Mouse (Mus musculus): ENCODE measurements around the gene Tuba1a.
"Not testable (repeated sequence)": the region's sequence is repeated elsewhere in the genome, so short reads cannot be mapped to it uniquely, and the experiment has no call there.

Tuba1a gene

DNA sequence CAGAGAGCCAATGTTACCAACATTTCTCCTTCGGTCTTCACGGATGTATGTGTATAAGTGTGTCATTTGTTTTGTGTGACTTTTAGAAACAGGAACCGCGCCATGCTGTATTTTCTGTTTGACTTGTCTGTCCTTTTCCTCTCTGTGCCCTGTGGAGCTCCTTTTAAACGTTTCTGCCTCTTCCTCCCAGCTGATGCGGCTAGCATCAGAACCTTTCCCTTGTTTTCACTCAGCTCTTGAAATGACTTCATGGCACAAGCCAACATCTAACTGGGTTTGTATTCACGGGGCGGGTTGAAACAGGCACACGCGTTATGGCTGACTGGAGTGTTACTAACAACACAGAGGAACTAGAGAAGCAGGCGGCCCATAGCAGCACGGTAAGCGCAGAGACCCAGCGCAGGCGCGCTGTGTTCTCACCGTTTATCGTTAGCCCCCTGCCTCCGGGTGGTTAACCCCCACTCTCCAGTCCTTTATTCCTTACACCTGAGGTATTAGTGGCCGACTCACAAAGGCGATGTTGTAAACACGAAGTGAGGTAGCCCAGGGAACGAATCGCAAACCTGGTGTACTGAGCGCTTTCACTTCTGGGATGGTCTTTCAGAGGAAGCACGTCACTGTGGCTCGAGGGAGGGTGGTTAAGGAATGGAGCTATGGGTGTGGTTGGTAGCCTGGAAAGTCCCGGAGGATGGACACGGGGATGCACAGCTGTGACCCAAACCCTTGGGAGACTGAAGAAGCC lies 31.9 kb upstream of the Tuba1a start:
- peak; percentile 81 for DNase-seq (ENCODE audit: low spot score)

DNA sequence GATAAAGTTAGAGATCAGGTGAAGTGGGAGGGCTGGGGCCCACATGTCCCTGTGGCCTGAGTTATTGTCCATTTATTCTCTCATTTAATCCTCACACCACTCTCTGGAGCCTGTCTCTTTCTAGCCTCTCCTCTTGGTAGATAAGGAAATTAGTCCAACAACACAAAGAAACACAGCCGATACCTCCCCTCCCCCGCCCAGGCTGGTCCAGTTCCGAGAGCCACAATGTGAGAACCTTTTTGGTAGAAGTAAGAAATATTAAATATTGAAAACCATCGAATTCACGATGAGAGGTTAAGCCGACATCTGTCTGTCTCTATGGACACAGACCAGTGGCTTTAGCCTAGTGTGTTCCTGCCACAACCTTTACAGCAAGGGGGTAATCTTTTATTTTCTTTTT lies 31.2 kb upstream of the Tuba1a start:
- no peak for DNase-seq (ENCODE audit: low spot score)

DNA sequence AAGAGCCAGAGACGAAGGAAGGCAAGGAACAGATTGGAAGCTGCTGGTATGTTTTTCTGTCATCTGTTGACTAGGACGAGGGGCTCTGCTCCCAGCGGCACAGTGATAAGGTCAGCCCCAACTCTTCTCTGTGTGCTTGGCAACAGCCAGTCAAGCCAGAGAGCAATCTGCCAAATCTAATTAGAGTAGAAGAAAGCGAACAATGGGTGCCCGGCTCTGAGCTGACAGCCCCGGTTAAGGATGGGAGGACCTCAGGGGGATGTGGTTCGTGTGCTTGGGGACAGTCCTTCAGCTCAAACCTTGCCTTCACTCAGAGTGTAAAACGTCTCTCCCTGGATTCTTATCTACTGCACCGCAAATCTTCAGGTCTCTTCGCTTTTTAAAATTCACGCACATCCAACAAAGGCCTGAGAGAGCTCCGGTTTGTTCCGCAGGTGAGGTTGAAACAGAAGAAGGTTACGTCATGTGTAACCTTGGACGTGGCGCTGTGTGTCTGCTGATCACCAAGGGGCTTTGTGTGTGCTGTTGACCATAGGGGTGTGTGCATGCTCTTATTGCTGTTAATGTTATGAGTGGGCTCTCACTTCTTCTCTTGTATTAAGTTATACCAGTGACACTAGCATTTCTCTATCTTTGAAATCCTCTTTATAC lies 30.1 kb upstream of the Tuba1a start:
- DNase-seq (ENCODE audit: low spot score), result no peak

DNA sequence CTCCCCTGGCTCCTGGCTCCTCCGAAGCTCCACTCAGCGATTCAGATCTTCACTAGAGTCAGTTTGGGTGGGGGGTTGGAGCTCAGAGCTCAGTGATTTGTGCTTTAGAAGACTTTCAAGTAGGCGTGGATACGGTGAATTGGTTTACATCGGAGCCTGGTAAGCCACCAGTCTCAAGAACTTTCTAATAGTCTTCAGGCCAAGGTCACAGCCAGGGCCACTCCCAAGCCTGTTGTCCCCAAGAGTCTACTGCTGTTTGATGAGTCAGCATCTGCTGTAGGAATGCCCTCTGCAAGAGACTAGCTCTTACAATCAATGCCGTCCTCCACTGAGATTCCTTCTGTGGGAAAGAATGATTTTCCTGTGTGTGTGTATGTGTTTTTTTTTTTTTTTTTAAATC lies 28.6 kb upstream of the Tuba1a start:
- no peak for DNase-seq (ENCODE audit: low spot score)

DNA sequence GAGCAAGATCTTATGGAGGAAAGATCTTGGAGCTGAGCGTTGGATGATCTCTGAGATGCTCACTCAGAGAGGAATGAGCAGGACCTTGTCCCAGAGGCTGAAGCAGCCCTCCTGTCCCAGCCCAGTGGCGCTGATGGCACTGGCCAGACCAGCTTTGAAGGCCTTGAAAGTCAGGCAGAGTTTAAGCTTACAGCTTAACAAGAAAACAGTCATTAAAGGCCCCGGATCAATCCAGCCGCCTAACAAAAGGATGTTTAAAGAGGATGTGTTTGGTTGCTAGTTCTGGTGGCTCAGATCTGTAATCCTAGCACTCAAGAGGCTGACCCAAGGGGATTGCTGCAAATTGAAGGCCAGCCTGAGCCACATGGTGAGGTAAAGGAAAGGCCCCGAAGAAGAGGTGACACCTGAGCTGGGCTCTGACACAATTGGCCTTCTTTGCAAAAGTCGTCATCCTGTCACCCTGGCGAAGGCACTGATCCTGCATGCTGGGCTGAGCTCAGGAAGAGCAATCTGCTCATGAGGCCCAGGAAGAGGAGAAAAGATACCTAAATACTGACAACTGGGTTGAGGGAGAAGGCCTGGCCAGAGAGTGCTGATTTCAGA lies 26.6 kb upstream of the Tuba1a start:
- DNase-seq (ENCODE audit: low spot score), result no peak

DNA sequence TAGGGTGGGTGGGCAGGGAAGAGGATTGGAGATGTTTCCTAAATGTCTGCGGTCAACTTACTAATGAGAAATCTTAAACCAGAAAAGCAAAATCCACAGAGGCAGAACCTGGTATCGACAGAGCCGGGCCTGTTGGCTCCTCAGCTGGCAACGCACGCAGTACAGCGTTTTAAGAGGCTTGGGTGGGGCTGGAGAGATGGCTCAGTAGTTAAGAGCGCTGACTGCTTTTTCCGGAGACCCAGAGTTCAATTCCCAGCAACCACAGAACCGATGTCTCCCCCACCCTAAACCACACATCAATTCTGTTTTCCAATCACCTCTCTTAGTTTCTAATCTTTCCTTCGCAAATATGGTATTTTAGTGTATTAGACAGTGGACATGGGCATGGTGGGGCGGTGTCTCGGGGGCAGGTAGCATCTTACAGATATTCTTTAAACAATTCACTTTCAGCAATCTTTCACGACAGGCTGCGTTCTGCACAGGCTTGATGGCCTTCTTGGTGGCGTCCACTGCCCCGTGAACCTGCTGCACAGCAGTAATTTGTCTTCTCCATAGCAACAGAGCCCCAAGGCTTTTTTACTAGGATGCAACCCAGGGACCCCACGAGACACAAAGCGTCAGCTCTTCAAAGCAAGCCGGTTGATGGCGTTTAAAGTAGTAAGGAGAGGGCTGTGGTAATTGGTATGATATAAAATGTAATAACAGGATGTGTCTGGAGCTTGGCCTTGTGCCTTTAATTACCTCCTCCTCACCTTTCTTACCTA lies 25.1 kb upstream of the Tuba1a start:
- DNase-seq (ENCODE audit: low spot score), result no peak

DNA sequence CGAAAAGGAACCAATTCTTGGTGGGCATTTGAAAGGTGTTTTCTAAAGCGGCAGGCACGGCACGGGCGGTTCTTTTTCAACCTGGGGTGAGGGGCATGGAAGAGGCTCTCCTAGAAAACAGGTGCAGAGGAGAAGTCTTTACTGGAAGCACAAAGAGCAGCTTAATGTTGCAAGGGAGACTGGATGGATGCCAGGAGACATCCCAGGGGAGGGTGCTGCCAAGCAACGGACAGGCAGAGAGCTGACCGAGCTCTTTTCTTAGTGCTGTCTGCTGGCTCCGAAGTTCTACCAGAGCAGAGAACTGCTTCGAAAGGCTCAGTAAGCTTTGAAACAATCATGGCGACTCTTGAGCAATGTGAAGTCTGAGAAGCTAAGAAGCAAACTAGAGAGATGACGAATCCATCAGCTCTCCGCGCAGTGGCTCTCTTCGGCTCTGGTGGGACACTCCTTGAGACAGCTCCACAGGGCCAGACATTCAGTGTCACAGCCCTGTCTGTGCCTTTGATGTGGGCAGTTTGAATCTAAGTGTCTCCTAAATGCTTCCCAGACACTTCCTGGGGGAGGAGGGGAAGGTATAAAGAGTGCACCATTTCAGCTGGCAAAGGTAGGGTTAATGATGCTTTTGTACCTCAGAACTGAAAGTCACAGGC lies 24.4 kb upstream of the Tuba1a start:
- DNase-seq (ENCODE audit: low spot score), result peak; percentile 78

DNA sequence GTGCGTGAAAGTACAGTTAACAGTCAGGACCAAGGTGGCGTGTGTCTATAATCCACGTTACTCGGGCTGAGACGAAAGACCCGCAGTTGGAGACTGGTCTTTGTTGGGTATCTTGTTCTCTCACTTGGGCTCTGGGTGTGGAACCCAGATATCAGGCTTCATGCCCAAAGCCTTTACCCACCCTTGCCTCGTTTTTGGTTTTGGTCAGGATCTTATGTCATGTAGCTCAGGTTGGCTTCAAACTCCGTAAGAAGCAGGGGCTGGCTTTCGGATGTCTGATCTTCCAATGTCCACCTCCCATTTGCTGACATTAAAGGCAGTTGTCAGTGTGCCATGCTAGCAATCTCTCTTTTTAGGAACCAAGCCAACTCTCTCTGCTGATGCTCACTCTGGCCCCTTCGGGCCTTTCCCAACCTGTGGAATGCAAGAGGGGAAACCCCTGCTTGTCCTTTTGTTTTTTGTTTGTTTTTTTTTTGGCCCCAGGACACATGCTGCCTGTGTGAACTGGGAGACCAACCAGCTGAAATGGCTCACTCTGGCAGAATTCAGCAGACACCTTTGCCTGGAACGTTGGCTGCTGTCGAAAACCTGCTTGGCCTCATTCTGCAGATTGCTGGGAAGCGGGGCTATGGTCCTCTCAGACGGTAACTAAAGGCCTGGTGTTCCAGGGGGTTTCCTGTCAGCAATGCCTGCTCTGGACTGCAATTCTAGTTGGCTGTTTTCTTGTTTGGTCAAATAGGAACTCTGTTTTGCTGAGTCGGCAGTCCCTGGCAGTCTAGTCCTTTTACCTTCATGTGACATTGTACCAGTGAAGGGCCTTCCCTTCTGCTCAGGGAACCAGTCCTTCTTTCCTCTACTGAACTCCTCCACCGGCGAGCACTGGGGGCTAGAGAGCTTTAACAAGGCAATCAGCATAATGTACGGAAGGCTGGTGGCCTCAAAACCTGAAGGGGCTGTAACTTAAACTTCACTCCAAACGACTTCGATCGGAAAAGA lies 23.6 kb upstream of the Tuba1a start:
- DNase-seq (ENCODE audit: low spot score), result no peak

DNA sequence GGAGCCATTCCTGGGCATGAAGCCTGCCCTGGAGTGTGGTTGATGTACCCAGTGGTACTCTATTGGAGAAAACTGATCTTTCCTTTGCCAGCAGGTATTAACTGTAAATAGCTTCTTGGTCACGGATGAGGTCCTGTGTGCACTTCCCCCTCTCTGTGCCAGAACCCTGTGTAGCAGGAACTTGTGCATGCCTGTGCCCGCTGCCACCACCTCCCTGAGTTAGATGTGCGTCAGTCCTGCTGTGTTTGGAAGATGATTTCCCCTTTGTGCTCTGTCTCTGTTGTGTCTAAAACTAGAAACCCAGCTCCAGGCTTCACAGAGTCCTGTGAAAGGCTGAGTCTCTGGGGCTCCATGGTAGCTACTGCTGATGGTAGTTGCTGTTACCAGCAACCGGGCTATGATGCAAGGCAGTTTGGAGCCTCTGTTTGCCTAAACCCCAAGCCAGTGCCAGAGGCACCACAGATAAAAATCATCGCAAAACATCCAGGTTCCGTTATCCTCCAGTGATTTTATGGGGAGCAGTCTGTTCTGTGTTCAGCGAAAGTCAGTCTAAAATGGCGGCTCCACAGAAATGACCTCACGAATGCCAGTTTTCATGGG lies 19.6 kb upstream of the Tuba1a start:
- no peak for DNase-seq (ENCODE audit: low spot score)

DNA sequence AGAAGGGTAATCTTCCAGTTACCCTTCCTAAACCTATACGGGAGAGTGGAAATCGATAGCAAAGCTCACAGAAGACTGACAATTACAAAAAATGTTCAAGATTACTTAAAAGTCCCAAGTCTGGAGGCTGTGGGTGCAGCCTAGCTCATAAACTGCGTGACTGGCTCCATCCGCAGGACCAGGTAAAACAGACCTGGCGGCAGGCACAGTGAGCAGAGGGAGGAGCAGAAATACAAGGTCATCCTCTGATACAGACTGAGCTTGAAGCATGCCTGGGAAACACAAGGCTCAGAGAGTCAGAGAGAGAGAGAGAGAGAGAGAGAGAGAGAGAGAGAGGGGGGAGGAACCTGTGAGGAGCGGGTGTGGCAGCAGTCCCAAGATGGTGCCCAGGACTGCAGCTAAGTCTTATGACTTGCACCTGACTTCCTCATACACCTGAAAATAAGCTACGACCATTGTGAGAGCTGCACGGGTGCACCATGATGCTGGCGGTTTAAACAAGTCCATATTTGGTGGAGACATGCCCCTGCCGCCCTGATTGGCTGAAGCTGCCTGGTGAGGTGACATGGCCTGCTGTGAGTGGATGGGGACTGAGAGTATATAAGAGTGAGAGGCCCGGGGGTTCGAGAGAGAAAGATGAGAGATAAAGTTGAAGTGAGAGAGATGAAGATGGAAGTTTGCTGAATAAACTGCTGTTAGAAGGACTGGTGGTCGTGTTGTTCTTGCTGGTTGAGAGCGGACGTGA lies 18.2 kb upstream of the Tuba1a start:
- DNase-seq (ENCODE audit: low spot score), result not testable (repeated sequence)

DNA sequence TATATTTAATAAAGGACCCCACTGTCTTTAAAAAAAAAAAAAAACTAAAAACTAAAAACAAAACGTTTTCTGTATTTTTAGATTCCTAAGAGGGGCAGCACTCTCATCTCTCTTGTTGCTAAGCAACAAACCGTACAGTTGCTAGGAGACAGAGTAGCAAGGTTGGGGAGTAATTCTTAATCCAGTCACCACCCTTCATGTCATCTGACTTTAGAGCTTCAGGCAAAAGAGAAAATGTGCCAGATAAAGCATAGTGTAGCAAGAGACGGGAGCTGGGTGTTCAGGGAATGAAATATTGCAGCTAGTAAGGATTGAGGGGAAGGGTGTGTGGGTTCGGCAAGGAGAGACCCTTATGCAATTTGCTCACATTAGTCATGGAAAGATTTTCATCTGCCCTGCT lies 17.6 kb upstream of the Tuba1a start:
- peak; percentile 73 for DNase-seq (ENCODE audit: low spot score)

DNA sequence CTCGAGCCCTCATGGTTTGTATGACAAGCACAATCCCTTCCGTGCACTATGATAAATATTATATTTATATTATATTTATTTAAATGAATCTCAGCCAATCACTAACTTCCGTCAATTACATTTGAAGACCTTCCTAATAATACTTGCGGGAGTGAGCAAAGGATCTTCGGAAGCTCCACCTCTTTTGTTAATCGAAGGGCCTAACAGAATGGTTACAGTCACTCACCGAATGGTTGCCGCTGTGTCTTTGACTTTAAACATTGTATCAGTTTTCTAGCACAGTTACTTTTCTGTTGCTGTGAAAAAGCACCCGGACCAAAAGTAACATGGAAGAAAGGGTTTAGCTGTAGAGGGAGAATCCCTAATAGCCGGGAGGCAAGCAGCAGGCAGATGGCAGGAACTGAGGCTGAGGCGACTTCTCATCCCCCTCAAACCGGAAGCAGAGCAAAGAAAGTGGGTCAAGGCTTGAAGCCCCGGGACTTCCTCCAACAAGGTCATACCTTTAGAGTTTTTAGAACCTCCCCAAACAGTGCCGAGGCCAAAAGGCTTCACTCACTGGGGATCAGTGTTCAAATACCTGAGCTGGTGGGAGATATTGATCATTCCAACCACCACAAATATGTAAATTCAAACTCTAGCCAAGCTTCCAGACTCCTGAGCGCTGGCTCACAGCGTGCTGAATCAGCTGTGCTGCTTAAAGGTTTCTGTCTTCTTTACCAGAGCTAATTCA lies 16.0 kb upstream of the Tuba1a start:
- DNase-seq (ENCODE audit: low spot score), result no peak

DNA sequence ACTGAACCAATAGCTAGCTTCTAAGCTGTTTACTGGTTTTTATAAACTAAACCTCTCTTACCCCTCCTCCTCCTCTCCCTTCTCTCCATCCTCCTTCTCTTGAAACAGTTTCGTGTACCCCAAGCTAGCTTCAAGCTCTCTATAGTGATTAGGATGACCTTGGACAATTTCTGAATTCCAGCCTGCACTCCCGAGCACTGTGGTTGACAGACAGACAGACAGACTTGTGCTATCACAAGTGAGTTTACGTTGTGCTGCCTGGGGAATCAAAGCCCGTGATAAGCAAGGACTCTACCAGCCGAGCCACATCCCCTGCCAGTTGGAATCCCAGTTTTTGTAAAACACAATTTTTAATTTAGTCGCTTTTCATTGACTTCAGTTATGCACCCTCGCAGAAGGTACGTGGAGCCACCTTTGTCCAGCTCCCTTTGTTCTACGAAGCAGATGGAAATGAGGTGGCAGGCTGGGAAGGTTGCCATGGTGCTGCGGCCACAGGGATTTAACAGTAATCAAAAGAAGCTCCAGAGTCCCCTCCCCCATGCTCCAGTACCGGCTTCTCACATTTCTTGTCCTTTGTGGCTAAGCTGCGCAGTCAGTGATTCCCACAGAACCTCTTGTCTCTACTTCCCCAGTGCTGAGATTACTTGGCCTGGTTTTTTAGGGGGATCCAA lies 15.3 kb upstream of the Tuba1a start:
- peak; percentile 67 for DNase-seq (ENCODE audit: low spot score)

DNA sequence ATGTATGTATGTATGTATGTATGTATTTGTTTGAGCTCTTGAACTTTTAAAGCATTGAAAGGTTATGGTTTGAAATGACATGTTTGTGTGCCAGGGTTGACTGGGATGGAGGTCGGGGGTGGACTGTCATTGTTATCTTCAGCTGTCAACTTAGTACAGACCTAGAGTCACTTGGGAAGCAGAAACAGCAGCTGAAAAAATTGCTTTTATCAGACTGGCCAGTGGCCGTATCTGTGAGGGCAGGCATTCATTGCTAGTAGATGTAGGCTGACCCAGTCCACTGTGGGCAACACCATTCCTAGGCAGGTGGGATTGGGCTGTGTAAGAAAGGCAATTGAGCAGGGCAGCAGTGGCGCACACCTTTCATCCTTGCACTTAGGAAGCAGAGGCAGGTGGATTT lies 6.0 kb upstream of the Tuba1a start:
- no peak for DNase-seq (ENCODE audit: low spot score)

DNA sequence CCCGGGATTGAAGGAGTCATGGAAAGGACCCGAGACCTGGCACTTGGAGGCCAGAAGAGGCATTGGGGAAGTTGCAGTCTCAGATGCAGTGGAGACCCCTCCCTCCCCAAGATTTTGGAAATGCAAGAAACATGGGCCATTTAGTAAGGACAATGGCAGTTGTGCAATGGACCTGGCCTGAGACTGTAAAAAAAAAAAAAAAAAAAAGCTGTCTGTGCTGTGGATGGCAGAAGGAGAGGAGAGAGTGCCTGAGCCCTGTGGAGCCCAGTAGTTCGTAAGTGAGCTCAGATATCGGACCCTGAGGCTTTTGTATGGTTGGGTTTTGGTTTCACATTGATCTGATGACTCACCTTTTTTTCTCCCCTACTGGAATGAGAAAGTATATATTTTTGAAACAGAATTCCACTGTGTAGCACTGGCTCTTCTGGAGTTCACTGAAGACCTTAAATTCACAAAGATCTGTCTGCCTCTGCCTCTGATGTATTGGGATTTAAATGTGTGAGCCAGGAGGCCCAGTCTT lies 5.5 kb upstream of the Tuba1a start:
- DNase-seq (ENCODE audit: low spot score), result no peak

DNA sequence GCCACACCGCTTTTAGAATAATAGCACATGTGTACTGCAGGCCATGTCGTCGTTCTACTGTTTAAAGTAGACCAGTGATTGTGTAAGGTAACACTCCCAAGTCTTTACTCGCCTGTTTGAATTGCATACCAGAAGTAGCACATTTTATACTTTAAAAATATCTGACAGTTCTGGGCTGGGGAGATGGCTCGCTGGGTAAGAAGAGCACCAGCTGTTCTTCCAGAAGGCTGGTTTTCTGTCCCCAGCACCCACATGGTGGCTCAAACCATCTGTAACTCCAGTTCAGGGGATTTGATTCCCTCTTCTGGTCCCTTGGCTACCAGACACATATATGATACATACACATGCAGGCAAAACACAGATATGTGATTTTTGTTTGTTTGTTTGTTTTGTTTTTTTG lies 4.0 kb upstream of the Tuba1a start:
- no peak for DNase-seq (ENCODE audit: low spot score)

DNA sequence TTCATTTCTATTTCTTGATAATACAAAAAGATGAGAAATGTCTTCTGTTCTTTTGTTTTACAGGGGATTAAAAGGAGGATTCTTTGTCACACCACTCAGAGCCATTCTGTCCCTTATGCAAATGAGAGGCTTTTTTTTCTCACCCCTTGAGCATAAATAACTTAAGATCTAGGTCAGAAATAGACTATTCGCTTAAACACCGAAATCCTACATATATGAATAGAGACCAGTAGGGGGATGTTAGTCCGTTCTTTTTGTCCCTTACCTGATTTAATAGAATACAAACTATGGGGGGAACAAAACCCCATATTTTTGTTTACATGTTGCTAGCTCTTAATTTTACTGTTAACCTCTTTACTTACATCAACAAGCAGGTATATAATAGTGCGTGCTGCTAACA lies 2.5 kb upstream of the Tuba1a start:
- DNase-seq (ENCODE audit: low spot score), result no peak

DNA sequence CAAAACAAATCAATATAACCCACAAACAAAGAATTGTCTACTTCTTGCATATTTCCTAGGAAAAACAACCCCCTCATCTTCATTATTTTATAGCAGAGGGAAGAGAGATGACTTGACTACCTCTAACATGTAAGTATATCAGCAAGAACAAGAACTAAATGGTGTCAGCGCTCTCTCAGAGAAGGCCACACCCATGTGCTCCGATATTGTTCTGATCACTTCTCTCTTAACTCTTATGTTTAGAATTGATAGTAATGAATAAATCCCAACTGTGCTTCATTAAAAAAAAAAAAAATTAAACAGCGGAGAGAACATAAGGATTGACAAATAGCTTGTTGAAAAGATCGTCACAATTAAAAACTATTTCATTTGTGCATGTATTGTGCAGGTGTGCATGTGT lies 1.8 kb upstream of the Tuba1a start:
- DNase-seq (ENCODE audit: low spot score), result no peak
